Mouse (Mus musculus) spleen, postnatal 36 days (tissue): ENCODE results near the gene Tiam2.

Experiments
- DNase-seq, 2 experiments: peaks; one replicate each; pipeline ENCODE4 v3.0.0; 2022; ENCODE audit warnings: low spot score in 2 of 2, mixed read lengths in 1 of 2

The Tiam2 gene

DNA sequence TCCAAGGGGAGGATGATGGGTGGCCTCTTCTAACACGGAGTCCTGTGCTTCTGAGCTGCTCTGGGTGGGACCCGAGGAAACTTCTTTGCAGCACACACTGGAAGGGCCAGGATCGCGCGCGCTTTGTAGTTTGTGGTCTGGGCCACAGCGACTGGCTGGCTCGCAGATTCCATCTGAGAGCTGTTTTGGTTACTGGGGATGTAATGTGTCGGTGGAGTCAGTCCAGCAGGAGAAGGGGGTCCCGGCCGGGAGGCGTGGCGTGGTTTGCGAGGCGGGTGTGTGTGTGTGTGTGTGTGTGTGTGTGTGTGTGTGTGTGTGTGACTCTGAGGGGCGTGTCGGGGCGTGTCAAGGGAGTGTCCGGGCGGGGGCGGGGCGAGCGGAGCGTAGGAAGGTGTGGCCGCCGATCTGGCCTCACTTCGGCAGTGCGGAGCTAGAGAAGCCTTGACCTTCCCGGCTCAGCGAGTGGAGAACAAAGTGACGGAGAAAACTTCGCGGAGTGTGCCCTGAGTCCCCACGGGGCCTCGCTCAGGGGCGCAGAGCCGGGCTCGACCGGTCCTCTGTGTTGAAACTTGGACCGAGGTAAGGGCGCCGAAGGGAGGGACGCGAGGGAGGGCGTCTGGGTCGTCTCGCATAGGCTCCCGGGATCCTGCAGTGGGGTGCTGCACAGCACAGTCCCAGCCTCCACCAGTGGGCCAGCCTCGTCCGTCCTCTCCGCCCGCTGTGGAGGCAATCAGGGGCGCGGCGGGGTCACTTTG lies at the start of gene Tiam2:
Gene Tiam2, plus strand, starts transcription at position 426 of the 755 bp plus-strand sequence.
- DNase-seq: peak; percentile 4 to 14

DNA sequence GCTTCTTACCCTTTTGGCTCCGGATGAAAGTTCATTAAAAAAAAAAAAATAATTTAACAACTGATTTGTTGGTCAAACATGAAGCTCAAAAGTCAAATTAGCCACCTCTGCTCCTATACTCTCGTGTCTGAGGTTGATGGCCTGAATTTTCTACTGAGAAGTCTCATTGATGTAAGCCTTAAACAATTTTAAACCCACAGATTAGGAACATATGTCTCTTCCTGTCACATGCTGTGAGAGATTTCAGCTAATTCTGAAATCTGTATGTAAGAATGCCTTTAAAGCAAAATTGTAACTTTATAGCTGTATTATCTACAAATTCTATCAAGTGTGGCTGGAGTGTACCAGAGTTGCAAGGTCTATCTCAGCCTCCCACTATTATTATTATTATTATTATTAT lies 46.1 kb upstream of the Tiam2 start:
- DNase-seq: no peak

DNA sequence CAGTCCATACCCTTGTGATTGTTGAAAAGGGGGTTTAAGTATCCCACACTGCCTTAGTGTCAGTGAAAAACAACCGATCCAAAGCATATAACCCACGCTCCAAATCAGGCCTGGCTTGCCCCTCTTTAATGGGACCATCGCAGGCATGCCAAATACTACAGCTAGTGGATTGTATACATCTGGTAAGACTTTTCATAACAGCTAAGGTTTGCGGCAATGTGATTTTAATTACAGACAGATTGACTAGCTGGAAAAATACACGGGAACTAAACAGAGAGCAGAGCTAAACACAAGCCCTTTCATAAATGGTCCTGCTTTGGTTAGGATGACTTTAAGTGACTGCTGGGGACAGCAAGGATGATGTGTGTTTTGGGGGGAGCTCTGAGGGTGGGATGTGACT lies 44.4 kb upstream of the Tiam2 start:
- no peak for DNase-seq

DNA sequence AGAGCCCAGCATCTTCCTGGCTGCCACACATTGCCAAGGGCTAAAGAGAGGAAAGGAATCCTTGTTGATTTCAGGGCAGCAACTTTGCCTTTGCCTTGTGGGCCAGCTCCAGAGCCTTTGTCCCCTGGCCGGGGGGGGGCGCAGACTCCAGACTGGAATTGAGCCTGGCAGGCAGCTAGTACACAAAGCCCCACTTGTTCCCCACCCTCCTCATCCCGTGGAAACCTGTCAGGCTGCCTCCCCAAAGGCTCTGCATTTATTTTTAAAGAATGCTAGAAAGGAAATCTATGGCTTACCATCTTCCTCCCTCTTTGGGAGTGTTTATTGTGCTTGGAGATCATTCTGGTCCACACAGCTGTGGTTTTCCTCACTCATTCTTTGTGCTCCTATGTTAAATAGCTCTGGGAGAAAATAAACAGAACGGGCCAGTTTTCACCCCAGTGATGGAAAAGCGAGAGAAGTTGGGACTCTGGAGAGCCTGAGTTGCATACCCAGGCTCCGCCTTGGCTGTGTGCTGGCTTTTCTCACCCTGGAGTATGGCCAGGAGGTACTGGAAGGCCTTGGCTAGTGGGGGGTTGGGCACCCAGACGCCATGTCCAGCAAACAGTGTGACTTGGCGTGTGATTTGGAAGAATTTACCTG lies 41.2 kb upstream of the Tiam2 start:
- DNase-seq: no peak

DNA sequence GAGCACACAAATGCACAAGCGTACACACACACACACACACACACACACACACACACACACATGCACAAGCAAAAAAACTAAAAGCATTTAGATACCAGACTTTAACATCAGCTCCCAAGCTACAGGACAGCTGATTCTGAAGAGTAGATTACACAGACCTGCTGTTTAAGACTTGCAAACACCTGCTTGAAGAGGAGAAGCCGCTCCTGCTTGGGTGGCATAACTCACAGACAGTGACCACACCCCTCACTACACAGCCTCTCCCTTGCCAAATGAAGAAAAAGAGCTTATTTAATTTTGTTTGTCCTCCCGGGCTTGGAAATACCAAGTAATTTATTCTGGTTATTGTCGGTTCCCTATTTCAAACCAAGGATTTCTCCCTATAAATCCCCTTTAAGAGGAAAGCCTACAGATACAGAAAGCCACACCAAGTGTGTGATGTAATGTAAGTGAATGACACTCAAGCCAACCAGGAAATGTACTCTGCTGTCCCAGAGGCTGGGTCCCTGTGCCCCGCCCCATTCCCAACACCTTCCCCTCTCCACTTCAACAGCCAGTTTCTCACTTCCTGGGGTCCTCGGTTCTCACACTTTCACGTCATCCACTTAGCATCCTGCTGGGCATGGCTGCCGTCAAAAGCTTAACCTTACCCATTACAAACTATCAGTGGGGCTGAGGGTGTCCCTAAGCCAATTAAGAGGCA lies 40.1 kb upstream of the Tiam2 start:
- no peak for DNase-seq

DNA sequence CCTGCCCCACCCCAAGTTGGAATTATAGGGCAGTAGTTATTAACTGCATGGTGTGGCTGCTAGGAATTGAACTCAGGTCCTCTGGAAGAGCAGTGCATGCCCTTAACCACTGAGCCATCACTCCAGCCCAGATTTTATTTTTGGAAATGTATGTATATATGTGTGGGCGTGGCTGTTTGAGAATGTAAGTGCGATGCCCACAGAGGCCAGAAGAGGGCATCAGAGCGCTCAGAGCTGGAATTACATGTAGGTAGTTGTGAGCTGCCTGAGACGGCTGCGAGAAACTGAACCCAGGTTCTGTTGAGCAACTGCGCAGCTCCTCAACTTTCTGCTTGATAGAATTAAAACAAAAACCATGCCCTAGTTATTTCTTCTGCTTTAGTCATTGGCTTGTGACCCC lies 38.0 kb upstream of the Tiam2 start:
- DNase-seq: peak; percentile 26 to 32

DNA sequence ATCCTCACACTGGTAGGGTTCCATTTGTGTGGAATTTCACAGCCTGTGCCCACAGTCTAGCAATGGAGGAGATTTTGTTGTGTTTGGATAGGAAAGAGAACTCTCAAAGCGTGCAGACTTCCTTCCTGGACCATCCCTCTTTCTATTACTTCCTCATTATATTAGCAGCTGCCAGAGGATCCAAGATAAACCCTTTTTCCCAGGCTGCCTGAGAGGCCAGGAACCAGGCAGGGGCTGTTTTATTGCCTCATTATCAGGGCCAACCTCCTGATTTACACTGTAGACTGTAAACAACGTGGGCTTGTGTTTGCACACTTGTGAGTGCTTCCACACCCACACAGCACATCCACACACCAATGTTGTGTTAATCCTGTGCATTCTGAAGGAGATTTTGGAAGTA lies 31.3 kb upstream of the Tiam2 start:
- no peak for DNase-seq

DNA sequence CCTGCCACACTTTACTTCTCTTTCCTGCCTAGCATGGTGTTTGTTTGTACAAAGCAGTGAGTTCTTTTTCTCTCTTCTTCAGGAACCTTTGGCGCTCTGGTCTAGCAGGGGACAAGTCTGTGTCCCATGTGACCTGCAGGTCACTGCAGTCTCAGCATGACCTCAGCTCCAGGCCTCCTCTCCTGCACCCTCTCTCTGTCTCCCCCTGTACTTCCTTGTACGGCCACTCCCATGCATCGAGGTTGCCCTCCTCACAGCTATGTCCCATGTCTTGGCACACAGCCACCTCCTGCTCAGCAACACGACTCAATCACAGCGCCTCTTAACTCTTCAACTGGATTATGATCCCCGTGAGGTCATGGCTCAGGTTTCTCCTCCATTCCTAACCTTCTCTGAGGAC lies 26.9 kb upstream of the Tiam2 start:
- no peak for DNase-seq

DNA sequence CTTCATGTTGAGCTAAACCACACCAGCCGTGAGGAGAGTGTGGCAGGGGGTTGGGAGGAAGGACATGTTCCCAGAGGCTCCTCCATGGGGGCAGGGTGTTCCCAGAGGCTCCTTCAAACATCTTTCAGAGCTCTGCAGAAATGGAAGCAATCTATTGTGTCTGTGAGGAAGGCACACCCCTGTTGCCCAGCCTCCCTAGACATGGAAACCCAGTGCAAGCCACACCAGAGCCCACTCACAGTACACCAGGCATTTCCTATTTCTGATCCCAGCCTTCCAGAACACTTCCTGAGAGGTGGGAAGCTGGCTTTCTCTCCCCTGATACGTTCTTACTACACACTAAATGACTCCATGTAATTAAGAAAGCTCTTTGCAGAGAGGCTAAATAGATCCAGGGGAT lies 20.4 kb upstream of the Tiam2 start:
- DNase-seq: no peak

DNA sequence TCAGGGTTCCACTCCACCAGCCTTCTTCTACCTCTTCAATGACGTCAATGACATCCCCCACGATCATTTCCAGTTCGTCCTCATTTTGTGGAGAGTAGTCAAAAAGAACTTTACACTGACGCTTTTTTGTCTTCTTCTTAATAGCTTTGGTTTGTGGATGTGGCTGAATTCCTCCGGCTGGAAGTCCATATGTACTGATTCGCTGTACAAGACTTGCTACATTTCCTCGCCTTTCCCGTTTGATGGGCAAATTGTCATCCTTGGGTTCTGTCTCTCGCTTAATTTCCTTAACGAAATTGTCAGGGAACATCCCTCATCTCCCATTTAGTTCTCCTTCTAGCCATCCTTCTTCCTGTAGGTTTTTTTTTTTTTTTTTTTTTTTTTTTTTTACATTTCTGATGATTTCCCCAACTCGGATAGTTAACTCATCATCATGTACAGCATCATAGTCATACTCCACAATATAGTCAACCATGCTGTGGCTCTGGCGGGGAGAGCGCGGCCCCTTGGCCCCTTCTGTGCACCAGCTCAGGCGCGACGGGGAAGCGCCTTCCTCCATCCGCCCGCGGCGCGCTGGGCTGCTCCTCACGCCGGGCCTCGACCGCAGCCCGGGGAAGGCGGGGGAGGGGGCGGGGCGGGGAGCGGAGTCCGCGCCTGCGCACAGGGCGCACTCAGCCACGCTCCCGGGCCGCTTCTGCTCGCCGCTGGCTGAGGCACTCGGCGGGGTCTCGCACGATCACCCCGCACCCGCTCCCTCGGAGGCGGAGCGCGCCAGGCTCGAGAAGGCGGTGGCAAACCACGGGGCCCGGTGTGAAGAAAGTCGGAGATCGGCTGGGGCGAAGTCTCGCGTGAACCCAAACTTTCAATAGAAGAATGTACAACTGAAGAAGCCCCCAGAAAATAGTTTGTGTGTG lies 12.4 kb upstream of the Tiam2 start:
- peak; percentile 58 to 66 for DNase-seq

DNA sequence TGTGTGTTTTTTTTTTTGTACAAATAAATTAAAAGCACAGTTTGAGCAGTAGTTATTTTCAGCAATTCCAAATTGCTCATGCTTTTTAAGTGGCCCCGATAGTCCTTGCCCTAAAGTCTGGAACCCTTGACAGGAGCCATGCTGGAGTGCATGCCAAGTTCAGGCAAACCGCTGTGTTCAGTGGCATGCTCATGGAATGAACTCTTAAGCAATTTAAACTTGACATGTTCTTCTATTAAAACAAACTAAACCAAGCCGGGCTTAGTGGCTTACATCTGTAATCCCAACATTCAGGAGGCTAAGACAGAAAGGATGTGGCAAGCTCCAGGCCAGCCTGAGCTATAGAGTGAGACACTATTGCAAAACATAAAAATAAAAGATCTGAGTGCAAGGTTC lies 11.8 kb upstream of the Tiam2 start:
- no peak for DNase-seq

DNA sequence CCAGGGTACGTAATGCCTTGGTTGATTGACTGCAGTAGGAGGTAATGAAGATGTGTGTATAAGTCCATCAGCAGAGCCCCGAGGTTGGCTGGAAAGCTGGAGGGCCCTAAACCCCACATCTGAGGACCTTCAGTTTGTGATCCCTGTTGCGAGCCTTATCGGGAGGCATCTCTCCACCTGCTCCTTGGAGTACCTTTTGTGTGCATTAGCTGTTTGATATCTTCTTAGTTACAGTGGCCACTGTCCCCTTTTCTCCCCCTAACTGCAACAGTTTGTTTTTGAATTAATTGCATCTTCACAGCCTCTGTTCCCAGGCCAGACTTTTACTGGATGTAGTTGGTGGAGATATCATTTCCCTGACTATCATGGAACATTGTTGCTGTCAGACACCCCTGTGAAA lies 10.8 kb upstream of the Tiam2 start:
- DNase-seq: no peak

DNA sequence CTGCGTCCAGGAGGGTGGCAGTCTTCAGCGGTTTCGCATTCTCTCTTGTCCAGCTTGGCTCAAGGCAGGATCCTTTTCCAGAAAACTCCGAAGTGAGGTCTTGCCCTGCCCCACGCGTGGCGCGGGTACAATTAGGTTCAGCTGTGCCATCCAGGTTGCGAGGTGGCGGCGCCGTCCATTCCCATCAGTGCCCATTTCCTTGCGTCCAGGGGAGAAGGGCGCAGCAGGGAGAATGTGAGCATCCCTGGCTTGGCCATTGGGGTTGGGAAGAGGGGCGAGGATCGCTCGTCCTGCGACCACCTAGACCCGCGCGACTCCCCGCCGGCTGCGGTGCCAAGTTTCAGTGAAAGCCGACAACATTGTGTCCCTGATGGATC lies 518 bp downstream of the Tiam2 start:
- no peak for DNase-seq

DNA sequence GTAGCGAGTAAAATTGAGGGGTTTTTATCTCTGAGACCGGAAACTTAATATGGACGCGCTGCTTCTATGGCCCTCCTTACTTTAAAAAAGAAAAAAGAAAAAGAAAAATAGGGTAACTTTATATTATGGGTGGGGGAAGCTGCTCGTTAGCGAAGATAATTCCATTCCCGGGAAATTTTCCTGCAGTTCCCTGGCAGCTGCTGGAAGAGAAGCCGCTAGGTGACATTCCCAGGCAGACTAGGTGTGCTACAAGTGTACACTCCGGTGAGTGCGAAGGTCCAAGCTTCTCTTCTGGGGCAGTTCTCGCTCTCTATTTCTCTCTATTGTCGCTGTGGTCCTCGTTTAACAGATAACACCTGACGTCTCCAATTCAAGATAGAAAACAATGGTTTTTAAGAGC lies 962 bp downstream of the Tiam2 start:
- no peak for DNase-seq

DNA sequence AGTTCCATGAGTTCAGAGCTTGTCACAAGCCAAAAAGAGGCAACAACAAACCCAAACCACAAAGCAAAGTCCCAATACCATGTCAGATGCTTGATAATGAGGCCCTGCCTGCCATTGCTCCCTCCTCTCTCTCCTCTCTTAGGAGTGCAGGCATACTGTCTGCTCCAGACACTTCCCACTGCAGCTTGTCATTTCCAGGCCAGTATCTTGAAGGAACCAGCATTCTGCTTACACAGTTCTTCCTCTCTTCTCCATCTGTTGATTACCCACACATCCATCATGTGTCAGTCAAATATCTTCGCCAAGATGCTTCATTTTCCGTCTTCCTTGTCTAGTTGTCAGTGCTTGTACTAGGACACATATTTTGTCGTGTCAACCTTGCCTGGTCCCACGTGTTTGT lies 2.4 kb downstream of the Tiam2 start:
- DNase-seq: no peak

DNA sequence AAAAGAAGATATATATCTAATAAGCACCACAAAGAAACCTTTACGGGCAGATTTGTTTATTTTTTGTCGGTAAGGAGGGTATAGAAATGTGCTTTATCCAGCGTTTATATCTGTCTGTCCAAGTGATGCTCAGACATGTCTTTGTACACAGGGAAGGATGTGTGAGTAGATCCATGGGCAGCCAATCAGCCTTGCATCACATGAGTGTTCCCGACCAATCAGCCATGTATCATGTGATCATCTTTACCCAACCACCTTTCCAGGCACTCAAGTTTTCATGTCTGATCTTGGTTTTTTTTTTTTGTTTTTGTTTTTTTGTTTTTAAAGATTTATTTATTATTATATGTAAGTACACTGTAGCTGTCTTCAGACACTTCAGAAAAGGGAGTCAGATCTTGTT lies 3.1 kb downstream of the Tiam2 start:
- DNase-seq: no peak

DNA sequence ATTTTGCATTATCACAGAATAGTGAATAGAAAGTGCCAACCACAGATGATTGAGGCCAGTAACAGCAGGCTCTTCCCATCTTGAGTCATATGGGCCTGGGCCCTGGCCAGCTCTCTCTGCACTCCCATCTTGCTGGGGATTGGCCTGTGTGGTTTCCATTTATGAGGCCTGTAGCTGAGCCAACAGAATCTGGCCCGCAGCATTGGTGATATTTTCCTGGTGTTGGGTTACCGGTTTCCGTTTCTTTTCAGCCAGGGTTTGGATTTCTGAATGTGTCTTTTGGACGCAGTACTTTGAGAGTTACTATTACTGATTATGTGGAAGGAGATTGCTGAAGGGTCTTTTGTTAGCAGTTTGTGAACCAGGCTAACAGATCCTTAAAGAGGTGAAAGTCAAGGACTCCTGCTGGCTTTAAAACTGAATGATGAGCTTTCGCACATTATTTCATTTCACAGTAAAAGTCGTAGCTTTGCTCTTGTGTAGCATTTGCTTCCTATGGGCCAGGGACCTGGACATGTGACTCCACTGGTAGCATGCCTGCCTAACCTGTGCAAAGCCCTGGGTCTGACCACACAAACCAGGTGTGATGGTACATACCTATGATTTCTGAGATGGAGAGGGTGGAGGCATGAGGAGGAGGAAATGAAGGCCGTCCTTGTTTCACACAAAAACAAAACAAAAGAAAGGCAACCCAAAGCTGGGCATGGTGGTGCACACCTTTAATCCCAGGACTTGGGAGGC lies 5.5 kb downstream of the Tiam2 start:
- DNase-seq: no peak

DNA sequence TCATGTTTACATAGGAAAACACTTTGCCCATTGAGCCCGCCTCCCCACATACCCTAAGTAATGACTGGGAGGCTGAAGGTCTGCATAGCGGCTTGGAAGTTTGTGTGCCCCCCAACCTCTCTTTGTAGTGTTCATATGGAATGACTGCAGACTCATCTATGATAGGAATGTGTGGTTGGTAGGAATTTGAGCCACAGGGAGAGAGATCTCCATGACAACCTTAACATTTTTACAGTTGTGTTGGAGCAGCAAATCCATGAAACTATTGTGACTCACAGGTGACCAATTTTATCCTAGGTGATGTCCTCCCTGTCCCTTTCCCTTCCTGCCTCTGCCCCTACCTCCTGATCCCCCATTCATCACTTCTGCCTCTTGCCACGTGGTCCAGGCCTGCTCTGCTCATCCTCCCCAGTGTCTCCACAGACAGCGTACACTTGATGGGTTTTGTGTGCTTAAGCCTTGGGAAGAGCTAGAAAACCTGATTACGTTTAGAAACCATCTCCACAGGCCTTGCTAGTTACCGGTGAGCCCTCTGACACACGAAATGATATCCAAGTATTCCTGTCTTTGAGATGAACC lies 9.9 kb downstream of the Tiam2 start:
- DNase-seq: no peak

DNA sequence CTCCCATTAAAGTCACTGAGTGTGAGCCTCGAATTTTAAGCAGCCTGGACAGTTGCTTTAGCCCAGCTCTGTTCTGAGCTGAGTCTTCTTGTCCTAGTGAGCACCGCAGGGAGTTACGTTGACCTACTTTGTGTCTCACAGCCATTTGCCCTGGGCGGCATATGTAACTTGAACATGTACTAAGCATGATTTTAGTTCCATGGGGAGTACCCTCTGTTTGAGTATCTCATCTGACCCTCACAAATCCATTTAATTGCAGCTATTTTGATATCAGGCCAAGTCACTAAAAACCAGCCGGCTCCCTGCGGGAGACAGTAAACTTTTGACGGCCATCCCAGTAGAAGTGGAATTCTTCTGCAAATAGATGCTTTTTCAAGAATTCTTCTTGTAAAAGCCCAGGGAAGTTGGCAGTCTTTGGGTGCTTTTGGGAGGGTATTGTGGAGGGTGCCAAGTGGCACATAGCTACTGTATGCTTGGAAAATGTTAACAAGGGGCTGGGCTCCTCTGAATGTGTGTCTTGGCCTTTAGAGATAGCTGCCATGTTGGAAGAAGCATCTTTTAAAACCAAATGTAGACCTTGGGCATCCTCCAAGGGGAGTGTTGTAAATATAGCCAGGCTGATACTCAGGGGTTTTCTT lies 10.6 kb downstream of the Tiam2 start:
- DNase-seq: no peak

DNA sequence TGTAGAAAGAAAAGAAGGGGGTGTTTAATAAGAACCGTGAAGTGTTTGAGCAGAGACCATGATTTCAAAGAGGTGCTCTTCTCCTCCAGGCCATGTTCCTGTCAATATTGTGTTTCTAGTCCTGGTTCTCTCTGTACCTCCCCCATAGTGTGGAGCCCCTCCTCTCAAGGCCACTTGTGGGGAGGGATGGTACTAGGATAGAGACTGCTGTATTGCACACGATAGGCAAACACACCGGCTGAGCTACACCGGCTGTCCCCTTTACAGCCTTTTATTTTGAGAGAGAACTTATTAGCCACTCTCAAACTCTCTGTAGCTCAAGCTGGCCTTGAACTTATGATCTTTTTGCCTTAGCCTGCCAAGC lies 11.1 kb downstream of the Tiam2 start:
- no peak for DNase-seq

DNA sequence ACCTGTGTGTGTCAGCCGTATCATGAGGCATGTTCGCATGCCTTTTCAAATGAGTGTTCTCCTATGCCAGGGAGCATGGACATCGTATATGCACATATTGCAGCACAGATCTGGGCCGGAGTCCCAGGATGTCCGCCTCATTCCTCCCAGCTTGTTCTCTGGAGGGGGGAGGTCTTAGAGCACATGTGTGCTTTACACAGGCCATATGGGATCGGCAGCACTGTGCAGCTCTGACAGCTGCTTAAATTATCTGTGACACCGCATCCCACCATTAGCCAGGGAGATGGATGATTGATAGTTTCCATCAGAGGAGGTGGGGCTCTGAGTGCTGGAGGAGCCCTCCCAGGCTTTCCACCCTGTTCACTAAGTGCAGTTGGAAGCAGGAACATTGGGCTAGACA lies 12.4 kb downstream of the Tiam2 start:
- DNase-seq: no peak
